Mouse (Mus musculus) frontal cortex, postnatal 36 days (tissue): ENCODE results near the gene Eif2ak2.
A peak's percentile ranks its signal among the peaks of the same experiment; 100 is the strongest.

ENCODE experiments used
- DNase-seq, 2 experiments: peaks; one replicate each; pipeline ENCODE4 v3.0.0; 2022; ENCODE audit warnings: low spot score in 2 of 2

The Eif2ak2 gene

GRCm38 (mm10) chr17:78834856-78835835 is 47.2 kb downstream of the Eif2ak2 start, which contains the start of the genes Heatr5b and Gpatch11:
Gene Heatr5b (minus strand): TSS chr17:78835364.
Gene Gpatch11 (plus strand): TSS chr17:78835567.
- DNase-seq = peak; percentile 96

GRCm38 (mm10) chr17:78824346-78824745 is 58.0 kb downstream of the Eif2ak2 start:
- no peak for DNase-seq

GRCm38 (mm10) chr17:78809582-78809981 is 72.8 kb downstream of the Eif2ak2 start:
- DNase-seq = no peak

GRCm38 (mm10) chr17:78809019-78809418 is 73.4 kb downstream of the Eif2ak2 start:
- DNase-seq = no peak
